Comparison of ENCODE assay signal across 10 mouse cellular contexts in genomic region chr1:55741885-55742284, GRCm38 (mm10).
DNase-seq lines count a peak whose midpoint lies in the region; ATAC-seq and TF ChIP-seq lines count a peak whose summit lies in the region.
"Had no signal": no experiment of that assay in that cellular context is flagged by ENCODE, and none has a peak within 500 bp of the region (broad histone marks: within the 10 kb centered on the region; RNA-seq: fewer than 3 reads in every experiment).

No protein-coding gene starts in this region.

- peak; percentile 22 to 51 for DNase-seq in cerebellum, adult 2 months
- DNase-seq in cerebellum, adult 8-10 months = no peak
- peak; percentile 31 for DNase-seq in layer of hippocampus, adult 11-12 months (ENCODE audit: low spot score)
- DNase-seq in layer of hippocampus, adult 9-10 months (ENCODE audit: low spot score) = no peak
- DNase-seq in cerebellum, postnatal 14 days = peak; percentile 84 to 91
- DNase-seq in limb, embryonic 14.5 days (ENCODE audit: low spot score) = peak; percentile 44
- no peak for DNase-seq in spleen, postnatal 10 days (ENCODE audit: low spot score in 2 of 2)
- DNase-seq: kidney, adult 9 months had no signal

- H3K4me1 ChIP-seq in cerebellum, adult 2 months (ENCODE audit: control insufficient read depth, insufficient read depth, low read length) = peaks cover 2% of the 10 kb centered on the region; the same call in 1 of the 2 replicates
- no peaks in the 10 kb centered on the region; the same call in 1 of the 2 replicates for H3K4me1 ChIP-seq in limb, embryonic 14.5 days (ENCODE audit: control insufficient read depth, insufficient read depth, low read length)
- no peaks in the 10 kb centered on the region for H3K4me1 ChIP-seq in liver, embryonic 12.5 days

- H3K27me3 ChIP-seq in cerebellum, adult 2 months (ENCODE audit: control insufficient read depth, insufficient read depth, low read length) = no peaks in the 10 kb centered on the region
- H3K27me3 ChIP-seq in limb, embryonic 14.5 days (ENCODE audit: control insufficient read depth, insufficient read depth, low read length) = no peaks in the 10 kb centered on the region
- H3K27me3 ChIP-seq in liver, embryonic 12.5 days (replicated peaks) = peaks cover 6% of the 10 kb centered on the region; the same call in 1 of the 2 replicates

- TF ChIP-seq CTCF in cerebellum, adult 2 months (IDR thresholded peaks at IDR 0.05; ENCODE audit: borderline replicate concordance, insufficient read depth, low read depth, low read length) = no peak

- H3K27ac ChIP-seq in cerebellum, adult 2 months (ENCODE audit: insufficient read depth, low read length) = no peak overlapping the region
- no peak overlapping the region for H3K27ac ChIP-seq in limb, embryonic 14.5 days (replicated peaks; ENCODE audit: low read depth, low read length)
- H3K27ac ChIP-seq in liver, embryonic 12.5 days = no peak overlapping the region
- H3K27ac ChIP-seq: liver, embryonic 14.5 days had no signal

- H3K9me3 ChIP-seq in limb, embryonic 14.5 days (ENCODE audit: control insufficient read depth, low read length) = no peaks in the 10 kb centered on the region
- H3K9me3 ChIP-seq in liver, embryonic 12.5 days (replicated peaks) = no peaks in the 10 kb centered on the region

- no peaks in the 10 kb centered on the region for H3K36me3 ChIP-seq in limb, embryonic 14.5 days (ENCODE audit: control insufficient read depth, insufficient read depth, low read length)
- no peaks in the 10 kb centered on the region for H3K36me3 ChIP-seq in liver, embryonic 12.5 days

- no peak for TF ChIP-seq POLR2A in cerebellum, adult 2 months (IDR thresholded peaks at IDR 0.05; ENCODE audit: borderline replicate concordance, insufficient read depth, low read length)
- TF ChIP-seq POLR2A in limb, embryonic 14.5 days (IDR thresholded peaks at IDR 0.05; ENCODE audit: borderline replicate concordance, extremely low read depth, insufficient read depth, insufficient read length) = no peak

- no peak for ATAC-seq in limb, embryonic 14.5 days (ENCODE audit: low FRiP score, low read depth)
- no peak for ATAC-seq in liver, embryonic 12.5 days

- 5% methylated on average over 3 of the region's 3 CpGs for WGBS in cerebellum, adult 2 months
- 57% methylated on average over 3 of the region's 3 CpGs for WGBS in limb, embryonic 14.5 days
- 56% methylated on average over 3 of the region's 3 CpGs for WGBS in liver, embryonic 12.5 days (ENCODE audit: insufficient replicate concordance)

- no peak overlapping the region for H3K4me2 ChIP-seq in limb, embryonic 14.5 days (replicated peaks; ENCODE audit: low read depth, low read length, severe bottlenecking)
- H3K4me2 ChIP-seq in liver, embryonic 12.5 days = no peak overlapping the region

- H3K9ac ChIP-seq in limb, embryonic 14.5 days (ENCODE audit: low read depth, low read length, severe bottlenecking) = no peak overlapping the region
- H3K9ac ChIP-seq in liver, embryonic 12.5 days = no peak overlapping the region
- H3K9ac ChIP-seq: liver, embryonic 14.5 days had no signal

- H3K4me3 ChIP-seq in cerebellum, adult 2 months (replicated peaks; ENCODE audit: insufficient read depth, low read depth, low read length) = no peak overlapping the region
- H3K4me3 ChIP-seq in limb, embryonic 14.5 days (replicated peaks; ENCODE audit: low read length) = no peak overlapping the region
- no peak overlapping the region for H3K4me3 ChIP-seq in liver, embryonic 12.5 days

Comparison
In these comparisons a context has a peak if more than half of its experiments do, and no peak if none do; other contexts are left out.
1. DNase-seq: peak in cerebellum, adult 2 months (2 of 2), layer of hippocampus, adult 11-12 months (single experiment), cerebellum, postnatal 14 days (2 of 2) and limb, embryonic 14.5 days (single experiment); none in cerebellum, adult 8-10 months (single experiment), layer of hippocampus, adult 9-10 months (single experiment) and spleen, postnatal 10 days (0 of 2).